Mouse (Mus musculus): Measurements from ENCODE around the gene Pax8. TPM values are rescaled to one million over a fixed set of nuclear protein-coding genes. Genes with fewer than 3 reads are reported as not detected.

The Pax8 gene
- total RNA-seq, 2 experiments from 2014 or later: not detected

DNA sequence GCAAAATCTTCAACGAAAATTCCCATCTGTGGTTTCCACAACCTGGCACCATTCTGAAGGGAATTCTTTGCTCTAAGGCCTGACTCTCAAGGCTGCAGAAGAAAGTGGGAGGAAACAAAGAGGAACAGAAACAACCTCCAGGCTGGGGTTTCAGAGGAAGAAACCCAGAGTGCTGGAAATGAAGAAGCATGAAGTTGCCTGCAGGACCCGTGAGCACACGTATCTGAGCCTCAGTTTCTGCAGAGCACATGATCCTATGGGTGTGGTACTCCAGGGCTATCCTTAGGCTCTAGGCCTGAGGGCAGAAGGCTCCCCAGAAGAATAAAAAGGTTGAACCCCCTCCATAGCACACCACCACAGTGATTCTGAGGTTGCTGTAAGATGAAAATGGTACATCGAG is 18.6 kb downstream of the Pax8 start:
- no peak for DNase-seq (ENCODE audit: extremely low spot score in 1 of 2, low spot score in 2 of 2)
- intact Hi-C loops (cut with DNase I): no loop called here
- Histone ChIP-seq H3K4me3 (no peak overlapping the region), H3K27ac (no peak overlapping the region)
- TF ChIP-seq CTCF (IDR thresholded peaks at IDR 0.05): no peak

DNA sequence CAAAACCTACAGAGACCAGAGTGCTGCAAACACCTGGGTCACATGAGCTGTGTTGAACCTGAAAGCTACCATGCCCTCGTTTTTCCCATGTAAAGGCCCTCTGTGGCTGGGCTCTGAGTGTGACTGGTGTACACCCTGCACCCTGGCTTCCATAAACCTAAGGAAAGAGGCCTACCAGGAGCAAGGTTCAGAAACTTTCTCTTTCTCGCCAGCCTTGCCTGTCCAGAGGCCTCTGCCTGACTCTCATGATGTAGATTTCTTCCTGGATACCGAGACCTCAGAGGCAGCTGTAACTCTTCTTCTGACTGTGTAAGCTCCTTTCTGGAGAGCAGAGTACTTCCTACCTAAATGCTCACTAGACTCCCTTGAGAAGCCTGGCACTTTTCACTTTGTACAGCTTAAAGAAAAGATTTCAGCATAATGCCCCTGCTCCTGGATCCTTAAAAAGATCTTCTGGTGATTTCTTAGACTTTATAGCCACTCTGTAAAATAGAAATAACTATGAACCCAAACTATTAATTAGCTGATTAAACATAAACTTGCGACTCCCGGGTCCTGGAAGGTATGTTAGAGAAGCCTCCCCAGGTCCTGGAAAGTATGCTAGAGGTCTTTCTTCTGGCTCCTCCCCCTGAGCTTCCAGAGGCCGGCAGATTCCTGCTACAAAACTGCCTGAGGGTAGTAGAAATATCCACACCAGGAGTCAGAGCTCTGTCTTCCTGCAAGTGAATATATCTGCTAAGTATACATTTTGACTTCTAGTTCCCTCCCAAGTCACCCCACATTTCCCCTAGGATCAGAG is 20.1 kb downstream of the Pax8 start:
- intact Hi-C loops (cut with DNase I): no loop called here
- no peak overlapping the region for H3K4me3 ChIP-seq
- TF ChIP-seq CTCF (IDR thresholded peaks at IDR 0.05): no peak
- H3K27ac ChIP-seq: no peak overlapping the region
- DNase-seq (ENCODE audit: extremely low spot score in 1 of 2, low spot score in 2 of 2): no peak

- no peak overlapping the region for H3K27ac ChIP-seq
- no peak for TF ChIP-seq CTCF (IDR thresholded peaks at IDR 0.05)
Measured at GRCm38 (mm10) chr2:24454429-24455011, 20.9 kb downstream of the Pax8 start.

GRCm38 (mm10) chr2:24453206-24453605 is 22.2 kb downstream of the Pax8 start:
- intact Hi-C loops (cut with DNase I): no loop called here
- Histone ChIP-seq H3K27ac (no peak overlapping the region), H3K4me3 (no peak overlapping the region)
- no peak for TF ChIP-seq CTCF (IDR thresholded peaks at IDR 0.05)
- DNase-seq (ENCODE audit: extremely low spot score in 1 of 2, low spot score in 2 of 2): no peak

More at GRCm38 (mm10) chr2:24454429-24455011, 20.9 kb downstream of the Pax8 start:
- DNase-seq (ENCODE audit: extremely low spot score in 1 of 2, low spot score in 2 of 2): no peak
- no peak overlapping the region for H3K4me3 ChIP-seq
- intact Hi-C loops (cut with DNase I): no loop called here

DNA sequence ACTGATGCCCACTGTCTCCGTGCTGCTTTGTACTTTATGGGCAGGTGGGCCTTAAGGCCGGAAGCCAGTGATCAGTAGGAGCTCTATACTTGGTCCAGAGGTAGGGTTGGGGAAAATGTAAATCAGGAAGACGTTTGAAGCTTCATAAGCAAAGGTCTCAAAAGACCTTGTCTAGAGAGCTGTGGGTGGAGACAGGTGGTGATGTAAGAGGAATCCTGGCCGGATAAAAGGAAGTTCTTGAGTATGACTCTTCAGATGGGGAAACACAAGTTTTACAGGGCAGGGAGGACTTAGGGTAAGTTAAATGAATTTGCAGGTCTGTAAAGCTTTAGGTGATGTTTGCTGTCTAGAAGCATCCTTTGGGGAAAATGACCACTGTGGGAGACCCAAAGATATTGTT is 26.3 kb downstream of the Pax8 start:
- intact Hi-C loops (cut with DNase I): no loop called here
- Histone ChIP-seq H3K4me3 (no peak overlapping the region), H3K27ac (no peak overlapping the region)
- no peak for DNase-seq (ENCODE audit: extremely low spot score in 1 of 2, low spot score in 2 of 2)
- TF ChIP-seq CTCF (IDR thresholded peaks at IDR 0.05): no peak

GRCm38 (mm10) chr2:24443256-24443790 is 32.1 kb downstream of the Pax8 start:
- TF ChIP-seq CTCF (IDR thresholded peaks at IDR 0.05): no peak
- intact Hi-C loops (cut with DNase I): no loop called here
- H3K4me3 ChIP-seq: no peak overlapping the region
- no peak overlapping the region for H3K27ac ChIP-seq
- no peak for DNase-seq (ENCODE audit: extremely low spot score in 1 of 2, low spot score in 2 of 2)

DNA sequence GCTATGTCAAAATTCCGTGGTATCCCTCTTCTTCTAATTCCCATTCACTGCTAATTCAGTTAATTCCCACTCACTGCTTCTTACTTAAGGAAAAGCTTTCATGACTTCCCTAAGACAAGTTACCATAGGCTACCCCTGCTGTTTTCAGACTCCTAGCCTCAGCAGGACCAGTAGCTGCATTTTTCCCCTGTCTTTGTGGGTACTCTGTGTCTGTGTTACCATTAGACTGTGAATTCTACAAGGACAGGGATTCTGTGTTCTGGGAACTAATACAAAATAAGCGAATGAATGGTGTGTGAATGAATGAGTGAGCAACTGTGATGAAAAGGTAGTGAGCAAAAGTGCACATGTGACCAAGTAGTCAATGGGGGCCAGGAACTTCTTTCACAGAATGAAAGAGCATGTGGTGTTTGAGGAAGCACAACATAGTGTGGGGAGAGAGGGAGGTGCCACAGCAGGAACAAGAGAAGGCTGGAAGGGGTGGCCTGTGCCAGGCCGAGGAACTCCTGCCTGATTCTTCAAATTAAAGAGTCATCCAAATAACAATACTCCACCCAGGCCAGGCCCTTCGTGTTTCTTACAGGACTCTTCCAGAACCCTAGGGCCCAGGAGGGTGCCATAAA is 33.0 kb downstream of the Pax8 start:
- H3K27ac ChIP-seq: no peak overlapping the region
- H3K4me3 ChIP-seq: no peak overlapping the region
- TF ChIP-seq CTCF (IDR thresholded peaks at IDR 0.05): no peak
- no peak for DNase-seq (ENCODE audit: extremely low spot score in 1 of 2, low spot score in 2 of 2)
- intact Hi-C loops (cut with DNase I): no loop called here

DNA sequence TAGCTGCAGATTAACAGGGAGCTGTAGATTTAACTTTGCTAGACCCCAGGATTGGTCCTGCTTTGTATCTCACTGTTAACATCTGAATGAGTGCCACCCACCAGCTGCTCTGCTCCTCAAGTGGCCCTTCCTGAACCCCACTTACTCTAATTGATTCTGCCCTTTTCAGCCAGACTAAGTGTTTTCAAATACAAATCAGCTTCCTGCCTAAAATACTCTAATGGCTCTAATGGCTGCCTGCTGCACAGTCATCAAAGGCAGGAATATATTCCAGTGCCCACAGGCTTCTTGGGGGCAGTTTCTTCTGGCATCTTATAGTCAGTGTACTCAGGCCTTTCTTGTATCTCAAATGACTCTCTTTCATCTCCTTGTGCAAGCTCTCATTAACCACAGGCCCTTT is 33.5 kb downstream of the Pax8 start:
- intact Hi-C loops (cut with DNase I): no loop called here

DNA sequence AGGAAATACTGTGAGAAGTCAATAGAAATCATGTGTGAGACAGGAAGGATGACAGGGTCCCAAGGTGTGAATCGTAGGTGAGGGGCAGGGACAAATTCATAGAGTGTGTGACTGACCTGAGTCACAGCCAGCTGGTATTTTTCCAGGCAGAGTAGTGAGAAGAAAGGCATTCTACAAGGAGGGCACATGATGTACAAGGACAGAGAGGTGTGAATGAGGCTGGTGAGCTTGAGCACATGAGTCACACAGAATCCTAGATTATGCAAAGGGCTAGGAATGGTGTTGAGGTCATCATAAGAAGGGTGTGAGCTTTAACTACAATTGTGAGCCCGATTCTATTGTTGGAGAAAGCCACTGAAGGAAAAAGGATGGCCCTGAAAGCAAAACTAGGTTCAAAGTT is 35.3 kb downstream of the Pax8 start:
- Histone ChIP-seq H3K4me3 (no peak overlapping the region), H3K27ac (no peak overlapping the region)
- no peak for TF ChIP-seq CTCF (IDR thresholded peaks at IDR 0.05)
- intact Hi-C loops (cut with DNase I): no loop called here
- no peak for DNase-seq (ENCODE audit: extremely low spot score in 1 of 2, low spot score in 2 of 2)

More for the DNA sequence above, 33.5 kb downstream of the Pax8 start:
- no peak for TF ChIP-seq CTCF (IDR thresholded peaks at IDR 0.05)
- DNase-seq (ENCODE audit: extremely low spot score in 1 of 2, low spot score in 2 of 2): no peak
- Histone ChIP-seq H3K4me3 (no peak overlapping the region), H3K27ac (no peak overlapping the region)

- no peak overlapping the region for H3K4me3 ChIP-seq
- intact Hi-C loops (cut with DNase I): no loop called here
- no peak for TF ChIP-seq CTCF (IDR thresholded peaks at IDR 0.05)
- DNase-seq (ENCODE audit: extremely low spot score in 1 of 2, low spot score in 2 of 2): no peak
- H3K27ac ChIP-seq: no peak overlapping the region
Measured at GRCm38 (mm10) chr2:24435699-24436098, 39.7 kb downstream of the Pax8 start.

DNA sequence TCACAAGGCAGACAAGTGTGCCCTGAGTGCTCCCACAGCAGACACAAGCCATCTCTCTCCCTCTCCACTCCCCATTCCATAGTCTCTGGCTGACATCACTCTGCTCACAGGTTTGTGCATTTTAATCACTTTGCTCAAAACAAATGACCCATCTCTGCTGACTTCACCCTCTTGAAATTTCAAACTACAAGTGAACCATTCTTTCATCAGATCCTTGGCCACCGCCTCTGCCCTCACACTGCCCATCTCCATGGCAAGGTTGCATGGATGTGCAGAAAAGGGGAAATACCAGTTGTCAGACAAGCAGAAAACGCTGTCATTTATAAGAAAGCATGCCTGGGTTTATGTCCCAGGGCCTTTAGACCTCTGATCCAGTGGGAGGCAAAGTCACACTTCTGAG is 40.7 kb downstream of the Pax8 start:
- no peak for TF ChIP-seq CTCF (IDR thresholded peaks at IDR 0.05)
- intact Hi-C loops (cut with DNase I): no loop called here
- no peak for DNase-seq (ENCODE audit: extremely low spot score in 1 of 2, low spot score in 2 of 2)
- H3K4me3 ChIP-seq: no peak overlapping the region
- H3K27ac ChIP-seq: no peak overlapping the region

- DNase-seq (ENCODE audit: extremely low spot score in 1 of 2, low spot score in 2 of 2): no peak
- Histone ChIP-seq H3K27ac (no peak overlapping the region), H3K4me3 (no peak overlapping the region)
- intact Hi-C loops (cut with DNase I): no loop called here
- TF ChIP-seq CTCF (IDR thresholded peaks at IDR 0.05): no peak
Measured at GRCm38 (mm10) chr2:24429806-24430205, 45.6 kb downstream of the Pax8 start.

Measured in left cerebral cortex, adult 2 months (tissue).